Mouse (Mus musculus) testis, adult 10 weeks (tissue): ENCODE results near the gene Sh2b3. TPM values are rescaled to one million over a fixed set of nuclear protein-coding genes. Genes with fewer than 3 reads are reported as not detected.

Experiments
- polyA plus RNA-seq: library from polyadenylated mRNA; stranded (reverse); fragments of 350-450 nt; fragmentation: Illumina TruSeq; extraction: RNeasy Lipid Tissue Mini Kit (QIAGEN cat#74804); gene quantifications from one replicate; pipeline ENCODE4 v1.2.3, GENCODE M21; 2014; ENCODE audit warnings: low read depth, low replicate concordance

Gene Sh2b3
- polyA plus RNA-seq, result 28.4 TPM

DNA sequence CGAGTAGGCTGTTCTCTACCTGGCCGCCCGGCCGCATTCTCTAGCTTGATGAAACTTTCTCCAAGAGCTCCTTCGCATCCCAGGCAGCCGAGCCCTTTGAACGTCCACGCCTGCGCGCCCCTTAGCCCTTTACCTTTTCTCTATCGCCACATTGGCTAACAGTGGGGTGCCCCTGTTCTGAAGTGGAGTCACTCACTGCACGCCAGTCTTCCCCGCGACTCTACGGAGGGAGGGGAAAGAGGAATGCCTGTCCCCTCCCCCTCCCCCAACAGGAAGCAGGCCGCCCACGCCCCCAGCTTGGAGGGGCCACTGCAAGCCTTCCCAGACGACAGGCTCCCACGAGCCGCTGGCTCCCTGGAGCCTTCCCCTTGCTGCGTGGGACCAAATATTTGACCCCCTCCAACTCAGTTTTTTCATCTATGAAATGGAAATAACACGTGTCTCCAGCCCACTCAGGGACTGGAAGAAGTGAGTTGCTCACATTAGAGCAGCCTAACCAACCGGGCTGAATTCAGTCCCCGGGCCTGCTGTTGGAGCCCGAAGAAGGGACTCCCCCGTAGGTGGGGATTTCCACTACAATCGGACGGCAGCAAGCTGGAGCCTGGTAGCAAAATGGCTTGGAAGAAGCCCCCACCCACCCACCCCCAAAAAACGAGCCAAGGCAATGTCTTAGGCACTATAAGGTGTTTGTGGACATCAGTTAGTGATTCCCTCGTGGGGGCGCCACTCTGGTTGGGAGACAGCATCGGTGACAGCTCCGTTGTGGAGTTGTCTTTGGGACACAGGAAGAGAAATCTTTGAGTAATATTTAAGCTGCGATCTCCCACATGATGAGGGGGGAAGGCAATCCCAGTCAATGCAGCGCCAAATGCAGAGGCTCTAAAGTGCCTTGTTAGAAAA is at the start of gene Sh2b3:
TSS of gene Sh2b3 (minus strand) at position 206 of the 900 bp plus-strand sequence.

DNA sequence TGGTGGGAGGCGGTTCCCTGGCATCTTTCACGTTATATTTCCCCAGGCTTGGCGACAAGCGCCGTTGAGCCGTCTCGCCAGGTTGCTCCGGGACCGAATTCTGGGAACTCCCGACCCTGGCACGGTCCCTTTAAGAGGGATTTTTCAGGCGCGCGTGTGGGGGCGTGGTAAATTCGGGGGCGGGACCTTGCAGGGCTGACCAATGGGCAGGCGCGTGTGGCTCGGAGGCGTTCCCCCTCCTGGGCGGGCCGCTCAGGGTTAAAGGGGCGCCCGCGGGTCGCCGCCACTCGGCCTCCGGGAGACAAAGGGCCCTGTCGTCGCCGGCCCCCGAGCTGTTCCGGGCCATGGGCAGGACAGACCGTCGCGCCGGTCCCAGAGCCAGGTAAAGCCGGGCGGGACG is 11.3 kb upstream of the Sh2b3 start, which contains the start of gene Pheta1:
TSS of gene Pheta1 (plus strand) at position 242 of the 400 bp plus-strand sequence.

Other genes starting within 250 kb of the Sh2b3 start
- 6.5 TPM for gene Aldh2, start 243.8 kb downstream of the Sh2b3 start, polyA plus RNA-seq
- 2.1 TPM for gene Acad12, start 218.7 kb downstream of the Sh2b3 start, polyA plus RNA-seq
- gene Acad10, start 177.1 kb downstream of the Sh2b3 start, polyA plus RNA-seq, result 0.64 TPM
- gene Brap, start 177.1 kb downstream of the Sh2b3 start, polyA plus RNA-seq, result 109 TPM
- gene Atxn2, start 126.3 kb downstream of the Sh2b3 start, polyA plus RNA-seq, result 247 TPM
- 0.31 TPM for gene Pheta1, start 11.3 kb upstream of the Sh2b3 start, polyA plus RNA-seq
- 0.18 TPM for gene Cux2, start 212.5 kb upstream of the Sh2b3 start, polyA plus RNA-seq